Mouse (Mus musculus) olfactory bulb, adult 2 months (tissue): ENCODE measurements around the gene Gcnt1.

Experiments
- CTCF ChIP-seq: fragments of 200-500 bp; IDR thresholded peaks from 2 replicates; pipeline ENCODE4 v1.5.1; 2012; ENCODE audit warnings: low read depth, mild to moderate bottlenecking, low read length, moderate library complexity; ENCODE audit not compliant: insufficient read depth
- POLR2A ChIP-seq: fragments of 200-500 bp; IDR thresholded peaks from 2 replicates; pipeline ENCODE4 v1.6.1; 2012; ENCODE audit warnings: mild to moderate bottlenecking, low read depth, low read length, moderate library complexity; ENCODE audit not compliant: insufficient read depth

DNA sequence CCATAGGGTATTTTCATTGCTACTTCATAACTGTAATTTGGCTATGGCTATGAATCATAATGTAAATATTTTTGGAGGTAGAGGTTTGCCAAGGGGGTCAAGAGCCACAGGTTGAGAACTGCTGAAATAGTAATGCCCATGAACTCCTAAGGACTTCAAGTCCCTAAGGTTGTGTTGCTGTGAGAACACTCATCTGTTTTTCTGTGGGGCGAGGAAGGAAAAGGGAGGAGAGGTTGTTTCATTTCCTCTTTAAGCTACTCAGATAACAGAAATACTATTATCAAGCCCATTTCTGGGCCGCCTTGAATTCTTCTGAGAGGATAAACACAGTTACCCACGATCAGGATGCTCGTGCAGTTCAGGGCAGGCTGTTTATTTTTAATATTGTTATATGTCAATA is 24.2 kb upstream of the Gcnt1 start:
- TF ChIP-seq POLR2A = no peak
- no peak for TF ChIP-seq CTCF
